Mouse (Mus musculus): ENCODE data around the gene Ngfr.

The Ngfr gene

GRCm38 (mm10) chr11:95567936-95568715 lies 19.4 kb downstream of the Ngfr start:
- no peak for DNase-seq (ENCODE audit: low spot score in 2 of 2)

GRCm38 (mm10) chr11:95567366-95567765 lies 20.2 kb downstream of the Ngfr start:
- DNase-seq (ENCODE audit: low spot score in 2 of 2), result no peak

- DNase-seq (ENCODE audit: low spot score in 2 of 2), result no peak
Observed at GRCm38 (mm10) chr11:95565327-95565726, 22.2 kb downstream of the Ngfr start.

- no peak for DNase-seq (ENCODE audit: low spot score in 2 of 2)
Observed at GRCm38 (mm10) chr11:95563849-95564248, 23.7 kb downstream of the Ngfr start.

- DNase-seq (ENCODE audit: low spot score in 2 of 2), result no peak
Observed at GRCm38 (mm10) chr11:95560773-95561172, 26.8 kb downstream of the Ngfr start.

GRCm38 (mm10) chr11:95559761-95560160 lies 27.8 kb downstream of the Ngfr start:
- DNase-seq (ENCODE audit: low spot score in 2 of 2), result no peak

- no peak for DNase-seq (ENCODE audit: low spot score in 2 of 2)
Observed at GRCm38 (mm10) chr11:95557719-95558118, 29.8 kb downstream of the Ngfr start.

GRCm38 (mm10) chr11:95557032-95557431 lies 30.5 kb downstream of the Ngfr start:
- no peak for DNase-seq (ENCODE audit: low spot score in 2 of 2)

GRCm38 (mm10) chr11:95555279-95555678 lies 32.3 kb downstream of the Ngfr start:
- DNase-seq (ENCODE audit: low spot score in 2 of 2), result no peak

GRCm38 (mm10) chr11:95550301-95551021 lies 37.1 kb downstream of the Ngfr start:
- no peak for DNase-seq (ENCODE audit: low spot score in 2 of 2)

GRCm38 (mm10) chr11:95546021-95546782 lies 41.3 kb downstream of the Ngfr start:
- DNase-seq (ENCODE audit: low spot score in 2 of 2), result no peak

- DNase-seq (ENCODE audit: low spot score in 2 of 2), result no peak
Observed at GRCm38 (mm10) chr11:95544546-95545327, 42.8 kb downstream of the Ngfr start.

GRCm38 (mm10) chr11:95540637-95541385 lies 46.7 kb downstream of the Ngfr start:
- no peak for DNase-seq (ENCODE audit: low spot score in 2 of 2)

GRCm38 (mm10) chr11:95538378-95539104 lies 49.0 kb downstream of the Ngfr start:
- no peak for DNase-seq (ENCODE audit: low spot score in 2 of 2)

GRCm38 (mm10) chr11:95533484-95534160 lies 53.9 kb downstream of the Ngfr start:
- DNase-seq (ENCODE audit: low spot score in 2 of 2), result peak; percentile 83 to 91

GRCm38 (mm10) chr11:95532353-95533072 lies 55.0 kb downstream of the Ngfr start:
- DNase-seq (ENCODE audit: low spot score in 2 of 2), result no peak

GRCm38 (mm10) chr11:95528231-95528630 lies 59.3 kb downstream of the Ngfr start:
- DNase-seq (ENCODE audit: low spot score in 2 of 2), result no peak

- no peak for DNase-seq (ENCODE audit: low spot score in 2 of 2)
Observed at GRCm38 (mm10) chr11:95527307-95527706, 60.2 kb downstream of the Ngfr start.

- DNase-seq (ENCODE audit: low spot score in 2 of 2), result peak; percentile 77 to 86
Observed at GRCm38 (mm10) chr11:95521563-95521962, 66.0 kb downstream of the Ngfr start.
